Mouse (Mus musculus) embryonic facial prominence, embryonic 11.5 days (tissue): ENCODE measurements around the gene Ablim1. TPM values are rescaled to one million over a fixed set of nuclear protein-coding genes. Genes with fewer than 3 reads are reported as not detected.
A peak's percentile ranks its signal among the peaks of the same experiment; 100 is the strongest.

ENCODE experiments used
- ATAC-seq: fragments of 200-750 bp; cut with Nextera tagmentation; replicated peaks from 2 replicates; pipeline ENCODE4 v1.8.0; 2017; ENCODE audit warnings: low read depth; ENCODE audit not compliant: insufficient number of reproducible peaks, low FRiP score, low TSS enrichment
- DNase-seq: peaks from one replicate; pipeline ENCODE4 v3.0.0-alpha.2; 2015; ENCODE audit warnings: low spot score
- H3K27ac ChIP-seq: fragments of 300-500 bp; sonication (generic); replicated peaks from 2 replicates; pipeline ENCODE4 v1.5.1; 2014; ENCODE audit warnings: mild to moderate bottlenecking, low read depth, low read length, control low read depth
- H3K27me3 ChIP-seq: fragments of 300-500 bp; sonication (generic); 2 replicates; pipeline ENCODE4 v1.6.1; 2014; ENCODE audit warnings: mild to moderate bottlenecking, low read length, moderate library complexity, mixed read lengths; ENCODE audit not compliant: control insufficient read depth, insufficient read depth
- H3K36me3 ChIP-seq: fragments of 300-500 bp; sonication (generic); replicated peaks from 2 replicates; pipeline ENCODE4 v1.6.1; 2014; ENCODE audit warnings: low read depth, mild to moderate bottlenecking, low read length, moderate library complexity, mixed read lengths; ENCODE audit not compliant: control insufficient read depth, insufficient read depth
- H3K4me1 ChIP-seq: fragments of 300-500 bp; sonication (generic); 2 replicates; pipeline ENCODE4 v1.6.1; 2014; ENCODE audit warnings: low read length, mixed read lengths; ENCODE audit not compliant: control insufficient read depth, insufficient read depth
- H3K4me2 ChIP-seq: fragments of 300-500 bp; sonication (generic); 2 replicates; pipeline ENCODE4 v1.6.1; 2014; ENCODE audit warnings: low read depth, mild to moderate bottlenecking, control low read depth, low read length, moderate library complexity
- H3K4me3 ChIP-seq: fragments of 300-500 bp; sonication (generic); 2 replicates; pipeline ENCODE4 v1.5.1; 2014; ENCODE audit warnings: low read depth, low read length, control low read depth
- H3K9ac ChIP-seq: fragments of 300-500 bp; sonication (generic); replicated peaks from 2 replicates; pipeline ENCODE4 v1.6.1; 2014; ENCODE audit warnings: mild to moderate bottlenecking, control low read depth, low read length
- H3K9me3 ChIP-seq: fragments of 300-500 bp; sonication (generic); replicated peaks from 2 replicates; pipeline ENCODE4 v1.6.1; 2016; ENCODE audit warnings: mild to moderate bottlenecking, low read length, inconsistent platforms, mixed read lengths; ENCODE audit not compliant: control insufficient read depth
- WGBS: fragments of 180-500 bp; shearing (Covaris S2); extraction: QIAGEN DNeasy Blood & Tissue Kit; methylation state at CpG from one replicate; pipeline ENCODE4 v1.1.7; 2014; 5-methylcytosine and 5-hydroxymethylcytosine counted together
- polyA plus RNA-seq: library from polyadenylated mRNA; unstranded; fragments of >200 nt; fragmentation: Nextera tagmentation; extraction: Ambion mirVana; gene quantifications from 2 replicates; pipeline ENCODE4 v1.2.1, GENCODE M21; 2014

Gene Ablim1
- polyA plus RNA-seq, 1 experiment from 2014 or later = 22.8 TPM

DNA sequence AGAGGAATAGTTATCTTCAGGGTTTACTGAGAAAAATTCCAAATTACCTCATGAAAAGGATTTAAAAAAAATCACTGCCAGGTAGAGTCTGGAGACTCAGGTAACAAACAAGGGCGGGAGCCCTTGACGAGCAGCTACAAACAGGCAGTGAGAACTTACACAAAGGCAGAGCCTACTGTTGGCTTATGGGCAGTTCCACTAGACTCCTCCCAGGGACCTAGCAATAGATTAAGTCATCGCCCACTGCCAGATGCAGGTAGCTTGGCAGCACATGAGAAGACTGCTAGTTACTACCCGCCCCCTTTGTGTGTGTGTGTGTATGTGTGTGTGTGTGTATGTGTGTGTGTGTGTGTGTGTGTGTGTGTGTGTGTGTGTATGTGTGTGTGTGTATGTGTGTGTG, 193.7 kb downstream of the Ablim1 start:
- Histone ChIP-seq H3K36me3 (no peaks in the 10 kb centered on the region), H3K9ac (no peak overlapping the region), H3K4me3 (no peak overlapping the region), H3K27me3 (no peaks in the 10 kb centered on the region), H3K27ac (no peak overlapping the region), H3K9me3 (no peaks in the 10 kb centered on the region), H3K4me1 (no peaks in the 10 kb centered on the region; the same call in 1 of the 2 replicates), H3K4me2 (no peak overlapping the region)
- 73% methylated on average over 4 of the region's 4 CpGs for WGBS
- ATAC-seq (no peak), DNase-seq (no peak)

DNA sequence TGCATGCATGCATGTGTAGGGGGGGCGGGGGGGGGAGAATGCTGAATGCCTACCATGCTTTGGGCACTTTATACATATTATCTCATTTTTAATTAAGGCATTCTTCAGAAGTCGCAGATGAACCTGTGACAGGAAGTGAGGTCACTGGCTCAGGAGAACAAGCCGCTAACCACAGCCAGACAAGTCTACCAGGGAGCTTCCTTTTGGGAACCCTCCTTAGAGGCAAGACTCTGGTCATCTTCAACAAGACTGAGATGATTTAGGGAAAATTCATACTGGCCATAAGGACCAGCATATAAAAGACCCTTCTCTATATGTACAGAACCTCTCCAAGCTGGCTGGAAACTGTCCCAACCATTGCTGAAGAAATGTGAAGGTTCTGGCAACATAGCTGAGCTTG, 195.1 kb downstream of the Ablim1 start:
- H3K4me3 ChIP-seq = no peak overlapping the region
- H3K4me1 ChIP-seq = no peaks in the 10 kb centered on the region; the same call in 1 of the 2 replicates
- H3K27me3 ChIP-seq = no peaks in the 10 kb centered on the region
- H3K27ac ChIP-seq = no peak overlapping the region
- WGBS = 59% methylated on average over 3 of the region's 3 CpGs
- ATAC-seq = no peak
- no peaks in the 10 kb centered on the region for H3K36me3 ChIP-seq
- no peaks in the 10 kb centered on the region for H3K9me3 ChIP-seq
- DNase-seq = no peak
- no peak overlapping the region for H3K4me2 ChIP-seq
- no peak overlapping the region for H3K9ac ChIP-seq

DNA sequence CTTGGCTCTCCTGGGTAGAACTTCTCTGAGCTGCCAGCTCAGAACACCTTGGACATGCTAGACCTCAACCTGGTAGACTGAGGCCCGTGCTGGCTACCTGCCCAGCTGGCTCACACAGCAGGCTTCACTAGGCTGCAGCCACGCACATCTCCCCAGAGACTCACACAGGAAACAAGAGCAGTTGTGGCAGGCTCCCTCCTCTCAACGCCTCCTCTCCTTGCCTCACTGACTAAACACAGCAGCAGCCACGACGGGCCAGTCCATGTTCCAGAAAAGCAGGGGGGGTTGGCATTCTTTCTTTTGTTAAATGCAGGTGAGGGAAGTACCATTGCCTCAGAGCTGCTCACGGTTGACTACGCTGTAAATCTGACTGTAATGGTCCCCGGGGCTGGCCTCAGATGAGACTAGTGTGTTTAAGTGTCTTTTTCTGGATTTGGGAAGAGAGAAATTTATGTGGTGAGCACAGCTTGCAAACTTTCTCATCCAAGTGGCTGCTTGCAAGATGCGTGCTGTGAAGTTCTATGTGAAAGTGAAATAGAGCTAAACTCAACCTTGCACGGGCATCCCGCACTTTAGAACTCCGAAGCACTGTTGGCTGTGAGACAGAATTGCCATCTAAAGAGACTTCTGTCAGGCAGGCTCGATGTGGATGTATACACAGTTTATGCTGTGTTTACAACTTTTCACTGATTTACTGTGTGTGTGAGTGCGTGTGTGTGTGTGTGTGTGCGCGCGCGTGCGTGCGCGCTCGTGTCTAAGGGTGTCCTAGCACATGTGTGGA, 195.7 kb downstream of the Ablim1 start:
- H3K4me2 ChIP-seq = peak overlapping the region; percentile 57
- DNase-seq (peak; percentile 81), ATAC-seq (0 out of 2 replicates have a peak, but pooled peaks have one; percentile 37)
- H3K36me3 ChIP-seq = no peaks in the 10 kb centered on the region
- no peaks in the 10 kb centered on the region; the same call in 1 of the 2 replicates for H3K4me1 ChIP-seq
- H3K27ac ChIP-seq = peak overlapping the region; percentile 31
- peak overlapping the region; percentile 32 for H3K4me3 ChIP-seq
- no peaks in the 10 kb centered on the region for H3K27me3 ChIP-seq
- 44% methylated on average over 22 of the region's 22 CpGs for WGBS
- no peaks in the 10 kb centered on the region for H3K9me3 ChIP-seq
- H3K9ac ChIP-seq = peak overlapping the region; percentile 46

DNA sequence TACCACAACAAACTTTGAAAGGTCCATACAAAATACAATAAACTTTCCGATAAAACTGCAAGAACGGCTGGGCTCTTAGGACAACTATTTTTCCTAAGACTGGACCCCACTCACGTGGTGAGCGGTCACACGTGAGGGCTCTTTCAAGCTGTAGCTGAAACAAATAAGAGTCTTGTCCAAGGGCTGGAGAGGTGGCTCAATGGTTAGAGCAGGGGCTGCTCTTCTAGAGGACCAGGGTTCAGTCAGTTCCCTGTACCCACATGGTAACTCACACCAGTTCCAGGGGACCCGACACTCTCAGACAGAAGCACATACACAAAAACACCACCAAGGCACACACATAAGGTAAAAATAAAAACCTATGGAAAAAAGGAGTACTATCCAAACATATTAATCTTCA, 197.0 kb downstream of the Ablim1 start:
- no peaks in the 10 kb centered on the region for H3K9me3 ChIP-seq
- H3K4me3 ChIP-seq = peak overlapping the region; percentile 11; the same call in 1 of the 2 replicates
- H3K27me3 ChIP-seq = no peaks in the 10 kb centered on the region
- H3K27ac ChIP-seq = no peak overlapping the region
- DNase-seq (peak; percentile 14), ATAC-seq (no peak)
- no peaks in the 10 kb centered on the region; the same call in 1 of the 2 replicates for H3K4me1 ChIP-seq
- no peak overlapping the region for H3K9ac ChIP-seq
- H3K4me2 ChIP-seq = no peak overlapping the region
- no peaks in the 10 kb centered on the region for H3K36me3 ChIP-seq
- 23% methylated on average over 6 of the region's 6 CpGs for WGBS

DNA sequence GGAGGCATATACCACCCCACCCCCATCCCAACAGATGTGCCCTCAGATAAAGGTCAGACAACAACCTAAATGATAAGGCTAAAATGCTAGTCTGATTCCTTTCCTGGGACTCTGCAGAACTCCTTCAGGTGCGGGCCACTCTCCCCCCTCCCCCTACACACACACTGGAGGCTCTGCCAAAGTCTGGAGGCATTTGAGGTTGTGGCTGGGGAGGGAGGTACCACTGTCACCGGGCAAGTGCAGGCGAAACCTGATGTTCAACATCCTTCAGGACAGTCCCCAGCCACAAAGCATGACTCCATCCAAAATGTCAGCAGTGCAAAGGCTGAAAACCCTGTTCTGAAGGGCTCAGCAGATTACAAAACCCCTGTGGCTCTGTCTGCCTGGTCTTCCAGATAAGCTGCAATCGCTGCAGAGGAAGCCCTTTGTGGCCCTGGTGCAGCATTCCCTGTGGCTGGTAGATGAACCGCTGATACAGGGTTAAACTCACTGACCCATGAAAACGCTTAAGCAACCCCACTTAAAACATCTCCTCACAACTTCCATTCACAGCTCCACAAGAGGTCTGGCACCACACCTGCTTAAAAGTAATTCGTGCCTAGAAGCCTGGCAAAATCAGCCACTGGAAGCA, 197.7 kb downstream of the Ablim1 start:
- no peak overlapping the region for H3K4me3 ChIP-seq
- WGBS = 2% methylated on average over 7 of the region's 7 CpGs

DNA sequence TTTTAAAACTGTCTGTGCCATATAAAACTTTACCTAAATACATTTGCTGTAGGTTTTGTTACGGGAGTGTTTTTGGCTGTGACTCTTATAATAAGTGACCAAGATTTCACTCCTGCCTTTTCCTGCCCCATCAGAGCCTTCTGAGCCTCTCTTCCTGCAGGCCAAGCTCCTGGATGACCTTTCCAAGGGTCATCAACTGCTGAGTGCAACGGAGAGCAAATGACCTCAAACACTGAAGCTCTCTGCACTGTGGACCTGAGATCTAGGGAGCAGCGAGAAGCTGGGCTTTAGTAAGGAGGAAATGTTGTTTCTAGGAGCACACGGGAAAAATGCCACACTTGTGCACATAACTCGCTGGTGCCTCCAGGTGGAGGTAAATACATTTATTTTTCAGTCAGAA, 199.0 kb downstream of the Ablim1 start:
- Histone ChIP-seq H3K4me2 (no peak overlapping the region), H3K9me3 (no peaks in the 10 kb centered on the region), H3K4me1 (no peaks in the 10 kb centered on the region; the same call in 1 of the 2 replicates), H3K4me3 (no peak overlapping the region), H3K9ac (no peak overlapping the region), H3K36me3 (no peaks in the 10 kb centered on the region), H3K27ac (no peak overlapping the region), H3K27me3 (no peaks in the 10 kb centered on the region)
- ATAC-seq (no peak), DNase-seq (no peak)
- WGBS = 39% methylated on average over 5 of the region's 5 CpGs

More for the DNA sequence above, 197.7 kb downstream of the Ablim1 start:
- Histone ChIP-seq H3K9ac (no peak overlapping the region), H3K4me1 (no peaks in the 10 kb centered on the region; the same call in 1 of the 2 replicates), H3K27me3 (no peaks in the 10 kb centered on the region), H3K4me2 (0 out of 2 replicates have a peak overlapping the region, but pooled peaks have one; percentile 6), H3K27ac (no peak overlapping the region; the same call in 1 of the 2 replicates), H3K36me3 (no peaks in the 10 kb centered on the region), H3K9me3 (no peaks in the 10 kb centered on the region)
- ATAC-seq (no peak; the same call in 1 of the 2 replicates), DNase-seq (peak; percentile 51)

DNA sequence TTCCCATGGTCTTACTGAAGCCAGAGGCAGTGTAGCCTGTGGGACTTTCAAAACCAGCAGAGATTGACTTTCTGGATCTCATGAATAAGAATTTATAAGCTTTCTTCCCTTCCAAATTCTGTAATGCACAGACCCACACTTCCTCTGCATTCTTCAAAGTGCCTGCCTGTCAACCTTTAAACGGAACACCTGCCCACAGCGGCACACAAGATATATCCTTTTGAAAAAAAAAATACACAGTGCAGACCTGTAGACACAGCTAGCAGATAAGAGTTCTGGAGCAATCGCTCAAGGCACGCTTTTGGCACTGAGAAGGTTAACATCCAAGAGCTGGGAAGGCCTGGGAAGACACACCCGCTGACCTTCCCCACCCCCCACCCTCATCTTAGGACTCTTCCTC, 199.8 kb downstream of the Ablim1 start:
- no peak overlapping the region for H3K4me2 ChIP-seq
- H3K9ac ChIP-seq = no peak overlapping the region
- no peaks in the 10 kb centered on the region for H3K27me3 ChIP-seq
- H3K36me3 ChIP-seq = no peaks in the 10 kb centered on the region
- H3K4me3 ChIP-seq = no peak overlapping the region
- H3K4me1 ChIP-seq = no peaks in the 10 kb centered on the region; the same call in 1 of the 2 replicates
- no peak overlapping the region for H3K27ac ChIP-seq
- DNase-seq (no peak), ATAC-seq (no peak)
- WGBS = 64% methylated on average over 5 of the region's 5 CpGs
- H3K9me3 ChIP-seq = no peaks in the 10 kb centered on the region

DNA sequence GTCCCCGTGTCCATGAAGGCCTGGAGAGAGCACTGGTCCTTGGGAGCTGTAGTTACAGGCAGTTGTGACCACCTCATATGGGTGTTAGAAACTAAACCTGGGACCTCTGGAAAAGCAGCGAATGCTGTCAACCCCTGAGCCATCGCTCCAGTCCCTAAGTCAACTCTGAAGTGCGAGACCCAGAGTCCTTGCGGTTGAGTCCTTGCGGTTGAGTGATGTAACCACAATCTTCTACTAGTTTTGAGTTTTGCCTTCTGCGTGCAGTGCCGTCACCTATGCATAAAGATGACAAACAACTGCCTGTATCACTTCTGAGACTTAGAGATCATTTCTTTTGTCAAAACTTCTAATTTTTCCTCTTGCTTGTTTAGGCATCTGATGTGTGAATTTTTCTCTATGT, 200.7 kb downstream of the Ablim1 start:
- Histone ChIP-seq H3K4me2 (no peak overlapping the region), H3K9ac (no peak overlapping the region), H3K4me3 (no peak overlapping the region), H3K27me3 (no peaks in the 10 kb centered on the region), H3K36me3 (no peaks in the 10 kb centered on the region), H3K27ac (no peak overlapping the region), H3K9me3 (no peaks in the 10 kb centered on the region), H3K4me1 (no peaks in the 10 kb centered on the region)
- ATAC-seq = no peak
- 96% methylated on average over 8 of the region's 8 CpGs for WGBS
- DNase-seq = no peak
